Mouse (Mus musculus) spleen, adult 2 months (tissue): ENCODE data around the gene Igsf9b.

Source experiments
- CTCF ChIP-seq: fragments of 200-500 bp; IDR thresholded peaks from 2 replicates; pipeline ENCODE4 v1.5.1; 2011; ENCODE audit warnings: mild to moderate bottlenecking, inconsistent platforms; ENCODE audit not compliant: insufficient read depth, insufficient read length, insufficient replicate concordance; ENCODE audit errors: extremely low read depth
- POLR2A ChIP-seq: fragments of 200-500 bp; IDR thresholded peaks from 2 replicates; pipeline ENCODE4 v1.6.1; 2011; ENCODE audit warnings: low read depth, low read length, inconsistent platforms

- TF ChIP-seq CTCF, result no peak
- no peak for TF ChIP-seq POLR2A
Observed at GRCm38 (mm10) chr9:27369108-27369507, 70.1 kb downstream of the Igsf9b start.
